Mouse (Mus musculus) kidney, postnatal 36 days (tissue): ENCODE measurements around the gene Tmem222.

Source experiments
- DNase-seq, 2 experiments: peaks; one replicate each; pipeline ENCODE4 v3.0.0; 2021 to 2022; ENCODE audit warnings: mixed read lengths in 2 of 2

The Tmem222 gene

GRCm38 (mm10) chr4:133282656-133283055 lies 5.1 kb upstream of the Tmem222 start:
- DNase-seq: peak in 1 of 2 experiments; percentile 35

GRCm38 (mm10) chr4:133281951-133282481 lies 4.4 kb upstream of the Tmem222 start:
- no peak for DNase-seq

DNA sequence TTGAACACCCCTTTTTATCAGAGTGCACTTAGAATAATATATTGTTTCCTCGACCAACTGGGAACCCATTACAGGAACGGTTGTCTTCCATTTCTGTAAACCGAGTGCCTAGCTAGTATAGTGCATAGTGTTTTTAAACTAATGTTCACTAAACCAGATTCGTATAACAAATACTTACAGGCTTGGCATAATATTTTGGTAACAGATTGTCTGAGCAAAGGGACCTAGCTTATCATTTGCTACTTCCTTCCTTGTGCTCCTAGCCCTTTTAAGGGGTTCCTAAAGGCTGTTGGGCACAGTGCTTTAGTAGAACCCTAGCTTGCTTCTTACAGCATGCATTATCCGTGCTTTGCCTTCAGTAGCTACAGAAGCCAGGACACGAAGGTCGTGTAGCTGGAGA lies 3.9 kb upstream of the Tmem222 start:
- DNase-seq: no peak

GRCm38 (mm10) chr4:133278482-133278881 lies 890 bp upstream of the Tmem222 start:
- DNase-seq: no peak

GRCm38 (mm10) chr4:133278067-133278466 lies 475 bp upstream of the Tmem222 start:
- DNase-seq: no peak

DNA sequence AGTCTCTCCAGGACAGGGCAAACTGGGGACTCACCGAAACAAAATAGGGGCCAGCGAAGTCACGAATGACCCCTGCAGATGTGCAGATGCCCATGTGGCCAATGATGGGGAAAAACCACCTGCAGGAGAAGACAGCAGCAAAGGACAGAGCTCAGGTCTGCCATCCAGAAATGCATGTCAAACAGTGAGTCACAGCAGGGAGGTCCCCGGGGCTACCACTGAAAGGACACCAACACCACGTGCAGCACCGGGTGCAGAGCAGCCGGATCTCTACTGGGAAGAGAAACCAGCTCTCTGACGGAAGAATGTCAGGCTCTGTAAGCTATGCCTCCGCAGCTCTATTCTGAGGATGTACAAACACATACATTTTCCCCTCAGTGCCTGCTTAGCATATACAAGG lies 6.7 kb downstream of the Tmem222 start:
- no peak for DNase-seq

GRCm38 (mm10) chr4:133269596-133269995 lies 8.0 kb downstream of the Tmem222 start:
- peak; percentile 35 to 39 for DNase-seq

- no peak for DNase-seq
Observed at GRCm38 (mm10) chr4:133268931-133269330, 8.7 kb downstream of the Tmem222 start.

GRCm38 (mm10) chr4:133266248-133266880 lies 11.2 kb downstream of the Tmem222 start:
- DNase-seq: no peak

- DNase-seq: peak in 1 of 2 experiments; percentile 49
Observed at GRCm38 (mm10) chr4:133265759-133266158, 11.8 kb downstream of the Tmem222 start.

DNA sequence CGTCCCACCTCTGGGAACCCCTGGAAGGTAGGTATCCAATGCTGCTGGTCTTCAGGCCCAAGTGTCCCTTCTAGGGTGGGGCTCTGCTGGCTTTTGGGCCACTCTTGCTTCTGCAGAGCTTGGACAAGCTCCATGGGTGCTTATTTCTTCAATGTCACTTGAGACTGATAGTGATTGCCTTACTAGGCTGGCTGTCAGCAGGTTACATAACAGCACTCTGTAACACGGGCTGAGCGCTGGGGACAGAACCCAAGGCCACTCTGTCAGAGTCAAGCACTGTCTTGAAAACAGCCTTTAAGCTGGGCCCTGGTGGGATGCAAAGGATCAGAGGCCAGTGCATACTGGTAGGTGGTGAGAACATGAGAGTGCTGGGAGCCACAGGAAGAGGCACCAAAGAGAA lies 12.3 kb downstream of the Tmem222 start:
- no peak for DNase-seq

- DNase-seq: no peak
Observed at GRCm38 (mm10) chr4:133264559-133264958, 13.0 kb downstream of the Tmem222 start.

- no peak for DNase-seq
Observed at GRCm38 (mm10) chr4:133263756-133264155, 13.8 kb downstream of the Tmem222 start.

GRCm38 (mm10) chr4:133262882-133263281 lies 14.7 kb downstream of the Tmem222 start, which contains the start of gene Sytl1:
Sytl1 (minus strand) TSS chr4:133263113.
- DNase-seq: peak in 1 of 2 experiments; percentile 56

DNA sequence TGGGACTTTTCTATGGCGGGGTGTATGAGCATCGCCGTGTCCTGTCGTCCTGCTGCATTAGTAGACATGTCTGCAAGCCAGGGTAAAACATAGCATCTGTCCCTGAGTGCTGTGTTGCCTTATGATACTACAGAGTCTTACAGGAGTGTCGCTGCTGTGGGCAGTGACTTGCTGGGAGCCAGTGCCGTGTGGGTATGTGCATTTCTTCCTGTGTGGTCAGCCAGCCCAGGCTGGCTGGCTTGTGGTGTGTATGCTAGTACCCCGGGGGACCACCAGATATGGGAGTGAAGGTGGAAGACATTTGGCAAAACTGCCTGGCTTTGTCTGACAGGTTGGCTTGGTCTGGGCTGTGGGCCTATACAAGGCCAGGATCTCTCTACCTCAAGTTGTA lies 15.2 kb downstream of the Tmem222 start:
- DNase-seq: no peak

DNA sequence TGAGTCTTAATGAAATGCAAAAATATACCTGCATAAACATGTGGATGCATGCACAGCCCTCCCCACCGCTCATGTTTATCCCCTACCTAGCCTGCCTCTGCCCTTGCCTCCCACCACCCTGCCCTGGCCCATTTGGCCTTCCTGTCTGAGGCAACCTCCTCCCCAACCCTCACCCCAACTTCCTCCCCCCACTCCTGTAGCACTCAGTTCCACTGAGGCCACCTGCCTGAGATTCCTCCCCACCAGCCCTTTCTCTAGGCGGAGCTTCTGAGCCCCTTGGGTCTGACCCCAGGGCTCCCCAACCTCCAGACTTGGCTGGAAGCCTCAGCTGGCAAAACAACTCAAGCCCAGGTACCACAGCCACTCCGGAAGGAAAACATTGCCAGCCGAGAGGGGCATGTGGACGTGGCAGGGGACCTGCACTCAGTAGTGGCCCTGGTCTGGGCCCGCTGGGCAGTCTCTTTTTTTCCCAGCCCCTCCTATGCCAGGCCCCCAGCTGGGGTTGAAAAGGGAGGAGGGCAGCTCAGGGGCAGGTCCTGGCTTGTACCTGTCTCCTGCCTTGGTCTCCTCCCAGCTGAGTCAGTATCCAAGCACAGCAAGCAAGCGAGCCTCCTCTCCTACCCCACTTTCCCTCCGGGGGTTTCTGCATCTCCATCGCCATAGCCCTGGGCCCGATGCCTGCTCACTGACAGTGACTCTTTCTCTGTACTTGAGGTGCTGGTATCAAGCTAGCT lies 15.8 kb downstream of the Tmem222 start:
- DNase-seq: no peak

GRCm38 (mm10) chr4:133257798-133258408 lies 19.7 kb downstream of the Tmem222 start:
- no peak for DNase-seq

DNA sequence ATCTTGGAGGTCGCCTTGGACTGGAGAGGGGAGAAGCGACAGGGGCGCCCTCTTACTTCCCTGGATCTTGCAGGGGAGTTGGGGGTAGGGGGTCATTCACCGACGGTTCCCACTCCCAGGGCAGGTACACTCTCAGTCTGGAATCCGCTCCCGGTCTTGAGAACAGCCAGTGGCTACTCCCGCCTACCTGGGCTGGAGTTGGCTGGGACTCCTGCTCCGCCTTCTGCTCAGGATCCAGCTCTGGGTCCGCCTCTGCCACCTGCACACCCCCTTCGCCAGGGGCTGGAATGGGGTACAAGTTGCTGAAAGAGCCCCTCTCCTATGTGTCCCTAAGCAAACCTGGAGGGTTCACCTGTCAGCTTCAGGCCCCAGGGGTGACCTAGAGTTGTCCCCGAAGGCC lies 20.4 kb downstream of the Tmem222 start:
- peak; percentile 58 to 76 for DNase-seq

DNA sequence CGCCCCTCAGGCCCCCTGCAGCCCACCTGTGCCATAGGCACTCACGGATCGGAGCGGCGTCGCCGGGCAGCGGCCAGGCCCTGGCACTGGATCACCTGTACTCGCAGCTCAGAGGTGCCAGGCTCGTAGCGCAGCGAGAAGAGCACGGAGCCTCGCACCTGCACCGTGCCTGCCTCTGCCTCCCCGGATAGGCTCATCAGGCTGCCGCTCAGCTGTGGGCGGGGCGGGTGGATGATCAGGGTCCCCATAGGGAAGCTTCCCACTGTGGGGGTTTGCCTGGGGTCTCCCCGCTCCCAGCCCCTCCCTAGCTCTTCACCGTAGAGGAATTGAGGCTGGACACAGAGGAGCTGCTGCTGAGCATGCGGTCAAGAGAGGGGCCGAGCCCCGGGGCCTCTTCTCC lies 20.8 kb downstream of the Tmem222 start:
- peak in 1 of 2 experiments; percentile 58 for DNase-seq

GRCm38 (mm10) chr4:133255392-133255791 lies 22.2 kb downstream of the Tmem222 start:
- DNase-seq: no peak

DNA sequence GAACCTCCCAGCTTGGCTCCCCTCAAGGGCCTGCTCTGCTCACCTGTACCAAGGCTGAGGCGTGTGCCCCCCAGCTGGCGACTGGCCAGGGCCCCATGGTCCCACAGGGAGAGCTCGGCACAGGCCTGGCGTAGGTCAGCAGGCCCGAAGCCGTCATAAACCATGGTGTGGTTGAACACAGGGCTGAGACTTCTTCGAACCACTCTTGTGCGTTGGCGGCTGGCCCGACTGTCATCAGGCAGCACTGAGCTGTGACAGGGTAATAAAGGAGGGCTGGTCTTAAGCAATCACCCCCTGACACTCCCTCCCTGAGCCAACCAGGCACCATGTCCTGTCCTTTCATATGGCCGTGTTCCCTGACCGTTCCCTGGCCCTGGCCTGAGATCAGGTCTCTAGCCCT lies 24.2 kb downstream of the Tmem222 start:
- DNase-seq: no peak

GRCm38 (mm10) chr4:133252089-133252488 lies 25.5 kb downstream of the Tmem222 start:
- no peak for DNase-seq

- peak; percentile 18 to 52 for DNase-seq
Observed at GRCm38 (mm10) chr4:133251214-133251613, 26.4 kb downstream of the Tmem222 start.

DNA sequence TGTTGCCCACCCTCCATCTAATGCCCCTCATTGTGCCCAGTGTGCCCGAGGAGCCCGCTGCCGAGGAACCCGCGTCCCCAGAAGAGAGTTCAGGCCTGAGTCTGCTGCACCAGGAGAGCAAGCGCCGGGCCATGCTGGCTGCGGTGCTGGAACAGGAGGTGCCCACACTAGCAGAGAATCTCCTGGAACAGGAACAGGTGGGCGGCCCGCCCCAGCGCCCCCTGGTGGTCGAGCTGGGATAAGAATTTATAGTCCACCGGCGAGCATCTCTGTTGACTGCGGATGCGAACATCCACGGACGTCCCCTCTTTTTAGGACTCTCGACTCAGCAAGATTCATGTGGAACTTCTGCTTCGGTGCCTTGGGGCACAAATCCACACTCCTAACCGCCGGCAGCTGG lies 27.0 kb downstream of the Tmem222 start:
- peak; percentile 78 to 91 for DNase-seq
